Mouse (Mus musculus): Measurements from ENCODE around the gene Afg3l1. TPM values are rescaled to one million over a fixed set of nuclear protein-coding genes. Genes with fewer than 3 reads are reported as not detected.

The Afg3l1 gene
- polyA plus RNA-seq (2014; fragmentation: Illumina TruSeq; extraction: RNeasy Lipid Tissue Mini Kit (QIAGEN cat#74804); ENCODE audit: insufficient read depth, low read depth, low replicate concordance), result 13.4 TPM

DNA sequence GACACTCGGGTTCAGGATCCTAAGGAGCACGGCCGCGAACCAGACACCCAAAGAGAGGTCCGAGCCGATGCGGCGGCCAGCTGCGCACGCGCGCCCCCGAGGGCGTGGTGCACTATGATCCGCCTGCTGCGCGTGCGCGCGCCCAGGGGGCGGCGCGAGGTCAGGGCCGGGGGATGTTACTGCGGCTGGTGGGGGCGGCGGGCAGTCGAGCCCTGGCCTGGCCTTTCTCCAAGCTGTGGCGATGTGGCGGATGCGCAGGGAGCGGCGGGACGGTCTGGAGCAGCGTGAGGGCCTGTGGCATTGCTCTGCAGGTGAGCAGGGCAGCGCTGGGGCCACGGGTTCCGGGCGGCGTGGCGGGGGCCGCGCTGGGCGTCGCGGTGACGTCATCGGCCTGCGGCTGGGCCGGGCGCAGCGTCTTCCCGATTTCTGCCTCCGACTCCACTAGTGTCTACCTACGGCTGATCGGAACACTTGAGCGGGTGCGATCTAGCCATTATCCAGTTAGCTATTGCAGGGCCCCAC is at the start of gene Afg3l1:
TSS of gene Afg3l1 (plus strand) at position 167 of the 522 bp plus-strand sequence.

DNA sequence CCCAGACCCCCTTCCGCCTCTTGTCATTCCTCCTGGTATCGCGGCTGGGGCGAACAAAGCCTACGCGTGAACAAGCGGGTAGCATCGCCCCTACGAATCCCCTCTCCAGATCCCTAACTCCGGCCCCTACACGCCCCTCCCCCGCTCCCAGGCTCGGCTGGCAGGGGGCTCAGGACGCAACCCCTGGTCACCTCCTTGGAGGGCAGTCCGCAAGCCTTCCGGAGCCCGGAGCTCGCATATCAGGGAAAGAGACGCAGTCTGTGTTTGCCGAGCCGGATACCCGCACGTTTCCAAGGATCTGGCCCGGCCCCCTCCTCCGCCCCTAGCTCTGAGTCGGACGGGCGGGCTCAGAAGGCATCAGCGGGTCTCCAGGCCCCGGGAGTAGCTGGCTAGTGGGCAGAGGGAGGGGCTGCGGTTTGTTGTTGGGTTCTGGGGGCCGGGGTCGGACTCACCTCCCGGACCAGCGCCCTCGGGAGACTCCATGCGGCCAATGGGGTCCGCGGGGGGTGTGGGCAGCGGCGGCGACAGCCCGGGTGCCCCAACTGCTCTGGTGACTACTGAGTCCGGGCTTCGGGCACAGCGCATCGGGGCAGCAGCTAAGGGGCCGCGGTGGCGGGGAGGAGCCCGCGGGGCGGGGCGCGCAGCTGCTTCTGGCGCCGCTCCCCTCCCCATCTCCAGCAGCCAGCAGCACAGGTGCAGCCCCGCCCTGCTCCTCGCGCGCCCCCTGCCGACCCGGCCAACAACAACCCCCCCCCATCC is 37.3 kb downstream of the Afg3l1 start, which contains the start of gene Dbndd1:
TSS of gene Dbndd1 (minus strand) at position 683 of the 759 bp plus-strand sequence.

DNA sequence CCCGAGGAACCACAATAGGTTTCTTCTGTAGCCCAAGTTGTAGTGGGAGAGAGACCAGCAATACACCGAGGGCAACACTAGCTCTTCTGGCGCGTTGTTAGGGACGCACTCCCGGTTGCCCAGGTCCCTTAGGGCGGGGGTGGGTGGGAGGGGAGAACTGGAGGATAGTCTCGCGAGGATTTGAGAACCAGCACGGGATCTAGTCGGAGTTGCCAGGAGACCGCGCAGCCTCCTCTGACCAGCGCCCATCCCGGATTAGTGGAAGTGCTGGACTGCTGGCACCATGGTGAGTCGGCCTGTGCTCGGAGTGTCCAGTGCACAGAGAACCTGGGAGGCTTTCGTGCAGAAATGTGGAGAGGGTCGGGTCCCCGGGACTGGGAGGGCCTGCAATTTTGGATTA is 41.0 kb downstream of the Afg3l1 start, which contains the start of gene Gas8:
TSS of gene Gas8 (plus strand) at position 168 of the 400 bp plus-strand sequence.

Other genes starting within 250 kb of the Afg3l1 start
- gene Spata2l, start 241.7 kb upstream of the Afg3l1 start, polyA plus RNA-seq (2014; fragmentation: Illumina TruSeq; extraction: RNeasy Lipid Tissue Mini Kit (QIAGEN cat#74804); ENCODE audit: insufficient read depth, low read depth, low replicate concordance), result 1.9 TPM
- 7.7 TPM for gene Zfp276, start 223.7 kb upstream of the Afg3l1 start, polyA plus RNA-seq (2014; fragmentation: Illumina TruSeq; extraction: RNeasy Lipid Tissue Mini Kit (QIAGEN cat#74804); ENCODE audit: insufficient read depth, low read depth, low replicate concordance)
- gene Vps9d1, start 223.6 kb upstream of the Afg3l1 start, polyA plus RNA-seq (2014; fragmentation: Illumina TruSeq; extraction: RNeasy Lipid Tissue Mini Kit (QIAGEN cat#74804); ENCODE audit: insufficient read depth, low read depth, low replicate concordance), result 10.6 TPM
- gene Fanca, start 159.3 kb upstream of the Afg3l1 start, polyA plus RNA-seq (2014; fragmentation: Illumina TruSeq; extraction: RNeasy Lipid Tissue Mini Kit (QIAGEN cat#74804); ENCODE audit: insufficient read depth, low read depth, low replicate concordance), result 4.5 TPM
- 2.9 TPM for gene Spire2, start 145.2 kb upstream of the Afg3l1 start, polyA plus RNA-seq (2014; fragmentation: Illumina TruSeq; extraction: RNeasy Lipid Tissue Mini Kit (QIAGEN cat#74804); ENCODE audit: insufficient read depth, low read depth, low replicate concordance)
- 94.2 TPM for gene Tcf25, start 104.2 kb upstream of the Afg3l1 start, polyA plus RNA-seq (2014; fragmentation: Illumina TruSeq; extraction: RNeasy Lipid Tissue Mini Kit (QIAGEN cat#74804); ENCODE audit: insufficient read depth, low read depth, low replicate concordance)
- gene Mc1r, start 70.8 kb upstream of the Afg3l1 start, polyA plus RNA-seq (2014; fragmentation: Illumina TruSeq; extraction: RNeasy Lipid Tissue Mini Kit (QIAGEN cat#74804); ENCODE audit: insufficient read depth, low read depth, low replicate concordance), result not detected
- gene Tubb3, start 66.5 kb upstream of the Afg3l1 start, polyA plus RNA-seq (2014; fragmentation: Illumina TruSeq; extraction: RNeasy Lipid Tissue Mini Kit (QIAGEN cat#74804); ENCODE audit: insufficient read depth, low read depth, low replicate concordance), result 0.52 TPM
- 10.3 TPM for gene Def8, start 54.4 kb upstream of the Afg3l1 start, polyA plus RNA-seq (2014; fragmentation: Illumina TruSeq; extraction: RNeasy Lipid Tissue Mini Kit (QIAGEN cat#74804); ENCODE audit: insufficient read depth, low read depth, low replicate concordance)
- gene Dbndd1, start 37.6 kb downstream of the Afg3l1 start, polyA plus RNA-seq (2014; fragmentation: Illumina TruSeq; extraction: RNeasy Lipid Tissue Mini Kit (QIAGEN cat#74804); ENCODE audit: insufficient read depth, low read depth, low replicate concordance), result 1.0 TPM
- gene Gas8, start 40.9 kb downstream of the Afg3l1 start, polyA plus RNA-seq (2014; fragmentation: Illumina TruSeq; extraction: RNeasy Lipid Tissue Mini Kit (QIAGEN cat#74804); ENCODE audit: insufficient read depth, low read depth, low replicate concordance), result 13.4 TPM
- gene Rhou, start 176.0 kb downstream of the Afg3l1 start, polyA plus RNA-seq (2014; fragmentation: Illumina TruSeq; extraction: RNeasy Lipid Tissue Mini Kit (QIAGEN cat#74804); ENCODE audit: insufficient read depth, low read depth, low replicate concordance), result 8.0 TPM

Measured in lung, adult 10 weeks (tissue).